Mouse (Mus musculus): ENCODE data around the gene Sult4a1.

Sult4a1 gene

GRCm38 (mm10) chr15:84096051-84096450 is 9.5 kb downstream of the Sult4a1 start:
- no peak for DNase-seq (ENCODE audit: low spot score)

- no peak for DNase-seq (ENCODE audit: low spot score)
These were observed 10.6 kb downstream of the Sult4a1 start for GRCm38 (mm10) chr15:84094921-84095320.

GRCm38 (mm10) chr15:84086775-84087174 is 18.8 kb downstream of the Sult4a1 start:
- DNase-seq (ENCODE audit: low spot score): no peak

- DNase-seq (ENCODE audit: low spot score): no peak
These were observed 19.2 kb downstream of the Sult4a1 start for GRCm38 (mm10) chr15:84086364-84086763.

- DNase-seq (ENCODE audit: low spot score): no peak
These were observed 25.5 kb downstream of the Sult4a1 start for GRCm38 (mm10) chr15:84080069-84080468.

GRCm38 (mm10) chr15:84079519-84079918 is 26.0 kb downstream of the Sult4a1 start:
- peak; percentile 63 for DNase-seq (ENCODE audit: low spot score)

- no peak for DNase-seq (ENCODE audit: low spot score)
These were observed 26.9 kb downstream of the Sult4a1 start for GRCm38 (mm10) chr15:84078667-84079066.

- DNase-seq (ENCODE audit: low spot score): no peak
These were observed 28.4 kb downstream of the Sult4a1 start for GRCm38 (mm10) chr15:84077151-84077550.

GRCm38 (mm10) chr15:84074705-84075185 is 30.8 kb downstream of the Sult4a1 start:
- no peak for DNase-seq (ENCODE audit: low spot score)

- no peak for DNase-seq (ENCODE audit: low spot score)
These were observed 31.4 kb downstream of the Sult4a1 start for GRCm38 (mm10) chr15:84073911-84074704.

GRCm38 (mm10) chr15:84073058-84073457 is 32.5 kb downstream of the Sult4a1 start:
- DNase-seq (ENCODE audit: low spot score): no peak

- peak; percentile 82 for DNase-seq (ENCODE audit: low spot score)
These were observed 33.3 kb downstream of the Sult4a1 start for GRCm38 (mm10) chr15:84072226-84072625.

GRCm38 (mm10) chr15:84070116-84070676 is 35.4 kb downstream of the Sult4a1 start:
- DNase-seq (ENCODE audit: low spot score): no peak

GRCm38 (mm10) chr15:84069455-84070050 is 36.0 kb downstream of the Sult4a1 start:
- DNase-seq (ENCODE audit: low spot score): no peak

GRCm38 (mm10) chr15:84065701-84066100 is 39.9 kb downstream of the Sult4a1 start:
- DNase-seq (ENCODE audit: low spot score): no peak

GRCm38 (mm10) chr15:84065140-84065539 is 40.4 kb downstream of the Sult4a1 start, which contains the start of gene Efcab6:
Gene Efcab6, minus strand, starts transcription at chr15:84065379.
- DNase-seq (ENCODE audit: low spot score): no peak

GRCm38 (mm10) chr15:84058841-84059240 is 46.7 kb downstream of the Sult4a1 start:
- DNase-seq (ENCODE audit: low spot score): no peak

GRCm38 (mm10) chr15:84056083-84056482 is 49.5 kb downstream of the Sult4a1 start:
- no peak for DNase-seq (ENCODE audit: low spot score)

GRCm38 (mm10) chr15:84053859-84054258 is 51.7 kb downstream of the Sult4a1 start:
- DNase-seq (ENCODE audit: low spot score): no peak

- DNase-seq (ENCODE audit: low spot score): no peak
These were observed 52.3 kb downstream of the Sult4a1 start for GRCm38 (mm10) chr15:84053240-84053639.

GRCm38 (mm10) chr15:84052390-84052789 is 53.2 kb downstream of the Sult4a1 start:
- no peak for DNase-seq (ENCODE audit: low spot score)

GRCm38 (mm10) chr15:84049570-84049969 is 56.0 kb downstream of the Sult4a1 start:
- no peak for DNase-seq (ENCODE audit: low spot score)

- DNase-seq (ENCODE audit: low spot score): no peak
These were observed 60.0 kb downstream of the Sult4a1 start for GRCm38 (mm10) chr15:84045562-84045961.

All from left cerebral cortex, adult 11 months (tissue).